Mouse (Mus musculus) stomach, embryonic 14.5 days (tissue): Measurements from ENCODE around the gene Pxk. TPM values are rescaled to one million over a fixed set of nuclear protein-coding genes. Genes with fewer than 3 reads are reported as not detected.
"Not testable (repeated sequence)": the region's sequence is repeated elsewhere in the genome, so short reads cannot be mapped to it uniquely, and the experiment has no call there.

ENCODE experiments used
- ATAC-seq: fragments of 200-750 bp; cut with Nextera tagmentation; 2 replicates; pipeline ENCODE4 v1.8.0; 2017; ENCODE audit warnings: low read depth, moderate TSS enrichment; ENCODE audit not compliant: insufficient number of reproducible peaks, insufficient read depth, low FRiP score
- H3K27ac ChIP-seq: fragments of 300-500 bp; sonication (generic); 2 replicates; pipeline ENCODE4 v1.5.1; 2014; ENCODE audit warnings: mild to moderate bottlenecking, low read length, moderate library complexity, mixed read lengths
- H3K27me3 ChIP-seq: fragments of 300-500 bp; sonication (generic); 2 replicates; pipeline ENCODE4 v1.6.1; 2014; ENCODE audit warnings: low read length, control low read depth, mixed read lengths; ENCODE audit not compliant: control insufficient read depth, insufficient read depth
- H3K36me3 ChIP-seq: fragments of 300-500 bp; sonication (generic); 2 replicates; pipeline ENCODE4 v1.6.1; 2014; ENCODE audit warnings: mild to moderate bottlenecking, control low read depth, low read length, moderate library complexity, mixed read lengths; ENCODE audit not compliant: control insufficient read depth, insufficient read depth
- H3K4me1 ChIP-seq: fragments of 300-500 bp; sonication (generic); 2 replicates; pipeline ENCODE4 v1.6.1; 2014; ENCODE audit warnings: low read length, control low read depth, mixed read lengths; ENCODE audit not compliant: control insufficient read depth, insufficient read depth
- H3K4me2 ChIP-seq: fragments of 300-500 bp; sonication (generic); replicated peaks from 2 replicates; pipeline ENCODE4 v1.6.1; 2014; ENCODE audit warnings: low read depth, low read length, control low read depth
- H3K4me3 ChIP-seq: fragments of 300-500 bp; sonication (generic); 2 replicates; pipeline ENCODE4 v1.5.1; 2014; ENCODE audit warnings: low read depth, low read length, control low read depth
- H3K9ac ChIP-seq: fragments of 300-500 bp; sonication (generic); replicated peaks from 2 replicates; pipeline ENCODE4 v1.6.1; 2014; ENCODE audit warnings: low read depth, mild to moderate bottlenecking, control low read depth, low read length, moderate library complexity, mixed read lengths
- H3K9me3 ChIP-seq: fragments of 300-500 bp; sonication (generic); 2 replicates; pipeline ENCODE4 v1.6.1; 2016; ENCODE audit warnings: low read depth, low read length, control low read depth; ENCODE audit not compliant: control insufficient read depth
- WGBS: fragments of 180-500 bp; shearing (Covaris S2); extraction: QIAGEN DNeasy Blood & Tissue Kit; methylation state at CpG from one replicate; pipeline ENCODE4 v1.1.7; 2014; 5-methylcytosine and 5-hydroxymethylcytosine counted together
- polyA plus RNA-seq: library from polyadenylated mRNA; unstranded; fragments of >200 nt; fragmentation: Nextera tagmentation; extraction: Ambion mirVana; gene quantifications from 2 replicates; pipeline ENCODE4 v1.2.1, GENCODE M21; 2014

Gene Pxk
- polyA plus RNA-seq, 1 experiment from 2014 or later = 47.2 TPM

- Histone ChIP-seq H3K9me3 (no peaks in the 10 kb centered on the region), H3K4me1 (no peaks in the 10 kb centered on the region), H3K36me3 (peaks cover 39% of the 10 kb centered on the region), H3K9ac (no peak overlapping the region), H3K4me3 (no peak overlapping the region), H3K27me3 (no peaks in the 10 kb centered on the region), H3K27ac (no peak overlapping the region), H3K4me2 (no peak overlapping the region)
- WGBS = 81% methylated on average over 2 of the region's 2 CpGs
- no peak for ATAC-seq
Measured at GRCm38 (mm10) chr14:8161777-8162176, 63.8 kb downstream of the Pxk start.

DNA sequence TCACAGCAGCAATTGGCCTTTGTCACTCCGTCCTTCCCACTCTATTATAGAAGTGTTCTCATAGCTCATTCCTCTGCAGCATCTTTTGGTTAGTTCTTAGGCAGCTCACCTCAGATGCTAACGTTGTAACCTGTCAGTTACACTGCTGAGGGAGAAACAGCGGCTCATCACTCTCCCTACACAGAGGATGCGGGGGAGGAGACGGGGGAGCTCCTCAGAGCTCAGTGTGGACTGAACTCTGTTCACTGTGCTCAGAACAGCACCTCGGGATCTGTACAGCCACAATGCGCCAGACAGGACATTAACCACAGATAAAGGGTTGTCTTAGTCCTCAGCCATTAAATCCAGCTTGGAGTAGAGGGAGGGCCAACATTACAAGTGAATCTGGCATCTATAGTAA lies 66.5 kb downstream of the Pxk start:
- 76% methylated on average over 7 of the region's 7 CpGs for WGBS

DNA sequence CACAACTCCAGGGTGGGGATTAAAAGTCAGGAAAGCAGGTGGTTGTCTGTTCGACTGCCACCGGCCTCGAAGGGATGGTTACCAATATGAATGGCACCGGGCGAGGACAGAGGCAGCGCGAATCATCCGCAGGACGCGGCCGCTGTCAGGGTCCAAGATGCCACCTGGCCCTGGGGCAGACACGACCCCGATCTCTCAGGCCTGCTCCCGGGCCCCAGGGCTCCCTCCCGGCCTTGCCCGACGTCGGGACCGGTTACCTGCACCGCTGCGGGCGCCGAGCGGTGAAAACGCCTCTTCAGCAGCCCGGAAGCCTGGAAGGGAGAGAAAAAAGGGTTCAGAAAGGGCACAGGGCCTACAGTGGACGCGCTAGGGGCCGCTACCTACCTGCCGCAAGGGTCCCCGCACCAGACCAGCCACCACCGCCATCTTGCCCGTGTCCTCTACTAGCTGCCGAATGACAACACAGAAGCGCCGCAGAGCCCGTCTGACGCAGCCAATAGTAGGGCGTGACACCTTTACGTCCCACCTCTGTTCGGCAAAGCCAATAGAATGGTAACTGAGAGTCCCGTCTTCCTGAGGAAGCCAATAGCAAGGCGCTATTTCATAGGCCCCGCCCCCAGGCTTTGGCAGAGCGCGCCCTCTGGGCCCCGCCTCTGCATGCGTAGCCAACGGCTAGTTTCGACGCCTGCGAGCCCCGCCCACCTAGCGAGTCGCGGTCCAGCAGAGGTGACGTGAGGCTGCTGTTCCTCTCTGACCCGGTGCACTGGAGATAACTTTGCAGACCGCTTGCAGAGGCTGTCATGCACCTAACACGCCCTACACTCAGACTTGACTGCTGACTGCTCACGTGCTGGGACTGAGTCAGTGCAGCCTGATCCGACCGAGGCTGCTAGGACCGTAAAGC lies 74.7 kb downstream of the Pxk start, which contains the start of gene Pdhb:
Gene Pdhb, minus strand, starts transcription at position 519 of the 904 bp plus-strand sequence.
- peak; percentile 99 for ATAC-seq
- Histone ChIP-seq H3K4me1 (peaks cover 8% of the 10 kb centered on the region; the same call in 1 of the 2 replicates), H3K4me2 (peak within 1 kb of the TSS; percentile 74), H3K36me3 (peaks cover 20% of the 10 kb centered on the region), H3K27me3 (no peaks in the 10 kb centered on the region), H3K4me3 (peak within 1 kb of the TSS; percentile 98), H3K9ac (peak within 1 kb of the TSS; percentile 86), H3K27ac (peak within 1 kb of the TSS; percentile 72), H3K9me3 (no peaks in the 10 kb centered on the region)
- WGBS = under 1% methylated on average over 64 of the region's 64 CpGs

More for the DNA sequence above, 66.5 kb downstream of the Pxk start:
- Histone ChIP-seq H3K4me1 (no peaks in the 10 kb centered on the region), H3K27ac (no peak overlapping the region), H3K27me3 (no peaks in the 10 kb centered on the region), H3K4me3 (no peak overlapping the region), H3K9me3 (no peaks in the 10 kb centered on the region), H3K9ac (no peak overlapping the region), H3K36me3 (peaks cover 62% of the 10 kb centered on the region), H3K4me2 (no peak overlapping the region)
- no peak for ATAC-seq

GRCm38 (mm10) chr14:8173542-8174250 lies 75.7 kb downstream of the Pxk start:
- peak overlapping the region; percentile 67 for H3K27ac ChIP-seq

GRCm38 (mm10) chr14:8174634-8175033 lies 76.6 kb downstream of the Pxk start:
- Histone ChIP-seq H3K9me3 (no peaks in the 10 kb centered on the region), H3K27me3 (no peaks in the 10 kb centered on the region), H3K27ac (no peak overlapping the region), H3K36me3 (peaks cover 4% of the 10 kb centered on the region), H3K9ac (no peak overlapping the region), H3K4me2 (no peak overlapping the region), H3K4me1 (peaks cover 8% of the 10 kb centered on the region; the same call in 1 of the 2 replicates), H3K4me3 (no peak overlapping the region)
- no peak for ATAC-seq
- 88% methylated on average over 5 of the region's 5 CpGs for WGBS

More at GRCm38 (mm10) chr14:8173542-8174250, 75.7 kb downstream of the Pxk start:
- ATAC-seq, H3K27me3 ChIP-seq, H3K4me1 ChIP-seq, H3K9me3 ChIP-seq: not testable (repeated sequence)
- WGBS = 18% methylated on average over 5 of the region's 7 CpGs
- Histone ChIP-seq H3K4me3 (peak overlapping the region; percentile 98), H3K36me3 (peaks cover 11% of the 10 kb centered on the region), H3K9ac (peak overlapping the region; percentile 38; the same call in 1 of the 2 replicates), H3K4me2 (peak overlapping the region; percentile 74)

DNA sequence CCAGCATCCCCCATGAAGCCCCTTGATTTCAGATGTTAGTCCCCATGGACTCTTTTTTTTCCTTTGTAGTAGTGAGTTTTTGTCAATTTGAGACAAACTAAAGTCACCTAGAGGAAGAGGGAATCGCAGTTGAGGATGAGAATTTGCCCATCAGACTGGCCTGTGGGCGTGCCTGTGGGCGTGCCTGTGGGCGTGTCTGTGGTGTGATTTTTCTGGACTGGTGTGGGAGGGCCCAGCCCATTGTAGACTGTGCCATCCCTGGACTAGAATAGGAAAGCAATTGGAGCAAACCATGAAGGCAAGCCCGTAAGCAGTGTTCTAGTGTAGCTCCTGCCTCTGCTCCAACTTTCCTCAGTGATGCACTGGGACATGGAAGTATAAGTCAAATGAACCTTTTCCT lies 78.2 kb downstream of the Pxk start:
- 64% methylated on average over 5 of the region's 5 CpGs for WGBS
- Histone ChIP-seq H3K4me3 (no peak overlapping the region), H3K27ac (no peak overlapping the region), H3K4me2 (no peak overlapping the region), H3K4me1 (peaks cover 8% of the 10 kb centered on the region; the same call in 1 of the 2 replicates), H3K9ac (no peak overlapping the region), H3K27me3 (no peaks in the 10 kb centered on the region), H3K36me3 (no peaks in the 10 kb centered on the region), H3K9me3 (no peaks in the 10 kb centered on the region)
- no peak for ATAC-seq

- ATAC-seq = no peak
Measured at GRCm38 (mm10) chr14:8180371-8181035, 82.5 kb downstream of the Pxk start.

GRCm38 (mm10) chr14:8183330-8183729 lies 85.3 kb downstream of the Pxk start:
- no peak for ATAC-seq
- Histone ChIP-seq H3K27me3 (no peaks in the 10 kb centered on the region), H3K36me3 (no peaks in the 10 kb centered on the region), H3K4me2 (no peak overlapping the region), H3K9me3 (no peaks in the 10 kb centered on the region), H3K27ac (no peak overlapping the region), H3K4me3 (no peak overlapping the region), H3K9ac (no peak overlapping the region), H3K4me1 (no peaks in the 10 kb centered on the region)
- WGBS = 63% methylated on average over 3 of the region's 3 CpGs

More at GRCm38 (mm10) chr14:8180371-8181035, 82.5 kb downstream of the Pxk start:
- Histone ChIP-seq H3K4me2 (no peak overlapping the region), H3K4me1 (no peaks in the 10 kb centered on the region), H3K27me3 (no peaks in the 10 kb centered on the region), H3K27ac (no peak overlapping the region), H3K9me3 (no peaks in the 10 kb centered on the region), H3K36me3 (no peaks in the 10 kb centered on the region), H3K4me3 (no peak overlapping the region), H3K9ac (no peak overlapping the region)
- WGBS = 78% methylated on average over 4 of the region's 4 CpGs
